Mouse (Mus musculus): ENCODE measurements around the gene Fat2. TPM values are rescaled to one million over a fixed set of nuclear protein-coding genes. Genes with fewer than 3 reads are reported as not detected.

Fat2 gene
- polyA plus RNA-seq, 1 experiment from 2014 or later: 0.18 TPM

- Histone ChIP-seq H3K9ac (replicated peaks) (no peak overlapping the region), H3K27me3 (0 out of 2 replicates have a peak, but pooled peaks cover 4% of the 10 kb centered on the region), H3K4me2 (no peak overlapping the region), H3K4me1 (replicated peaks) (peaks cover 20% of the 10 kb centered on the region), H3K36me3 (no peaks in the 10 kb centered on the region), H3K4me3 (replicated peaks) (no peak overlapping the region), H3K27ac (no peak overlapping the region), H3K9me3 (no peaks in the 10 kb centered on the region)
- 12% methylated on average over 4 of the region's 4 CpGs for WGBS
- ATAC-seq (ENCODE audit: insufficient number of reproducible peaks, insufficient read depth, low FRiP score, low TSS enrichment, low read depth): no peak
These were observed 28.9 kb upstream of the Fat2 start for GRCm38 (mm10) chr11:55365242-55365641.

DNA sequence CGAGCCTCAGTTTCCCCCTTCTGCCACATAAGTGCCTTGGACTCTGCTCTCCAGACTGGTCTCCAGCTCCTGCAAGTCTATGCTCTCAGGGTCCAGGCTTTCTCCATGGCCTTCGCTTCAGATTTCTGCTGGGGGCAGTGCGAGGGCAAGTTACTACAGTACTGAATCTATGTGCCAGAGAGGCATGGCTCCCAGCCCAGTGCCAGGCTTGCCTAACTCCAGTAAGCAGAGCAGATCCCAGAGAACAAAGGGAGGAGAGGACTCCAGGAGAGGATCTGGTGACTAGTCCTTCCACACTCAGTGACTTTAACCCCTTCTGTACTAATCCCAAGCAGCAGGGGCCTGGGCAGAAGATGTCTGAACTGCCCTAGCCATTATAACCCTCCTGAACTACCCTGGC is 28.3 kb upstream of the Fat2 start:
- H3K4me3 ChIP-seq (replicated peaks): no peak overlapping the region
- ATAC-seq (ENCODE audit: insufficient number of reproducible peaks, insufficient read depth, low FRiP score, low TSS enrichment, low read depth): no peak
- H3K4me1 ChIP-seq (replicated peaks): peaks cover 20% of the 10 kb centered on the region
- no peak overlapping the region for H3K27ac ChIP-seq
- WGBS: 89% methylated on average over 3 of the region's 3 CpGs
- H3K9me3 ChIP-seq: no peaks in the 10 kb centered on the region
- H3K4me2 ChIP-seq: no peak overlapping the region
- H3K27me3 ChIP-seq: 0 out of 2 replicates have a peak, but pooled peaks cover 4% of the 10 kb centered on the region
- H3K36me3 ChIP-seq: no peaks in the 10 kb centered on the region
- no peak overlapping the region for H3K9ac ChIP-seq (replicated peaks)

GRCm38 (mm10) chr11:55358094-55358783 is 21.9 kb upstream of the Fat2 start:
- Histone ChIP-seq H3K36me3 (no peaks in the 10 kb centered on the region), H3K9me3 (no peaks in the 10 kb centered on the region), H3K27ac (no peak overlapping the region), H3K4me2 (no peak overlapping the region), H3K4me3 (replicated peaks) (no peak overlapping the region), H3K9ac (replicated peaks) (no peak overlapping the region), H3K27me3 (no peaks in the 10 kb centered on the region), H3K4me1 (replicated peaks) (0 out of 2 replicates have a peak, but pooled peaks cover 3% of the 10 kb centered on the region)
- no peak for ATAC-seq (ENCODE audit: insufficient number of reproducible peaks, insufficient read depth, low FRiP score, low TSS enrichment, low read depth)
- WGBS: 81% methylated on average over 15 of the region's 15 CpGs

- Histone ChIP-seq H3K27me3 (no peaks in the 10 kb centered on the region), H3K36me3 (no peaks in the 10 kb centered on the region), H3K9me3 (no peaks in the 10 kb centered on the region), H3K27ac (no peak overlapping the region), H3K4me3 (replicated peaks) (no peak overlapping the region), H3K4me1 (replicated peaks) (0 out of 2 replicates have a peak, but pooled peaks cover 3% of the 10 kb centered on the region), H3K4me2 (no peak overlapping the region), H3K9ac (replicated peaks) (no peak overlapping the region)
- WGBS: 87% methylated on average over 2 of the region's 2 CpGs
- ATAC-seq (ENCODE audit: insufficient number of reproducible peaks, insufficient read depth, low FRiP score, low TSS enrichment, low read depth): no peak
These were observed 20.5 kb upstream of the Fat2 start for GRCm38 (mm10) chr11:55356846-55357245.

DNA sequence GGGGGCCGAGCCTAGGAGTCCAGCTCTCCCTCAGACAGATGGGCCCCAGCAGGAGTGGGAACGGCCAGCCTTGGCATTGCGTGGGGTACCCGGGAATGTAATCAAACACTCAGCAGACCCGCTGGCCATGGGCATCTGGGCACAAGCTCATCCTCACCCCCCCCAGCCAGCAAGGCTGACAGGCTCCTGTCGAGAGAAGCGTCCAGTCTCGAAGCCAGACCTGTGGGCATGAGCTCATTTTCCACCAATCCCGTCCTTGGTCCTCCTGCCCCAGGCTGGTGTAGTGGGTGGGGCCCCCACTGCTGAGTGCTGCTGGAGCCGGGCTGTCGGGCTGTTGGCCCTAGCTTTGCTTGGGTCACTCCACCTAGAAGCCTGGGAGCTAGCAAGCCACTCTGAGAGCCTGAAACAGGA is 5.6 kb upstream of the Fat2 start:
- 76% methylated on average over 11 of the region's 11 CpGs for WGBS
- no peak overlapping the region for H3K27ac ChIP-seq
- no peak overlapping the region for H3K9ac ChIP-seq (replicated peaks)
- H3K4me2 ChIP-seq: no peak overlapping the region
- no peak for ATAC-seq (ENCODE audit: insufficient number of reproducible peaks, insufficient read depth, low FRiP score, low TSS enrichment, low read depth)
- H3K9me3 ChIP-seq: no peaks in the 10 kb centered on the region
- no peaks in the 10 kb centered on the region for H3K36me3 ChIP-seq
- H3K27me3 ChIP-seq: no peaks in the 10 kb centered on the region; the same call in none of the 2 replicates
- no peak overlapping the region for H3K4me3 ChIP-seq (replicated peaks)
- peaks cover 6% of the 10 kb centered on the region; the same call in 1 of the 2 replicates for H3K4me1 ChIP-seq (replicated peaks)

DNA sequence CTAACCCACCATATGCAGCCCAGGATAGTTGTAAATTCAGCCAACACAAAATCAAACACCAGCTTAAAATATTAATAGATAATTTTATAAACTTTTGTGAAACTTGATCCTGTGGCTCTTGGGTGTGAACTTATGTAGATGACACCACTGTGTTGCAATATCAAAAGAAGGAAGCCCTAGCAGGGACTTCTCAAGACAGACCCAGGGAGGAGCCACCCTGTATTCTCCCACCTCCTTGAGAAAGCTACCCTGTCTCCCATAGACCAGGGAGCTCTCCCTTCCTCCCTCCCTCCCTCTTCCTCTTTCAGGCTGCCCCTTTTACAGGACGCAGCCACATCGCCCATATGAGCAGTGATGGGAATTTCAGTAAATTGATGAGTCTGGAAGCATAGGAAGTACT is 4.4 kb upstream of the Fat2 start:
- H3K4me3 ChIP-seq (replicated peaks): no peak overlapping the region
- H3K36me3 ChIP-seq: no peaks in the 10 kb centered on the region
- no peaks in the 10 kb centered on the region for H3K9me3 ChIP-seq
- no peak for ATAC-seq (ENCODE audit: insufficient number of reproducible peaks, insufficient read depth, low FRiP score, low TSS enrichment, low read depth)
- no peak overlapping the region for H3K9ac ChIP-seq (replicated peaks)
- 66% methylated on average over 2 of the region's 2 CpGs for WGBS
- H3K4me2 ChIP-seq: no peak overlapping the region
- peaks cover 9% of the 10 kb centered on the region; the same call in 1 of the 2 replicates for H3K4me1 ChIP-seq (replicated peaks)
- H3K27me3 ChIP-seq: peaks cover 7% of the 10 kb centered on the region
- no peak overlapping the region for H3K27ac ChIP-seq

DNA sequence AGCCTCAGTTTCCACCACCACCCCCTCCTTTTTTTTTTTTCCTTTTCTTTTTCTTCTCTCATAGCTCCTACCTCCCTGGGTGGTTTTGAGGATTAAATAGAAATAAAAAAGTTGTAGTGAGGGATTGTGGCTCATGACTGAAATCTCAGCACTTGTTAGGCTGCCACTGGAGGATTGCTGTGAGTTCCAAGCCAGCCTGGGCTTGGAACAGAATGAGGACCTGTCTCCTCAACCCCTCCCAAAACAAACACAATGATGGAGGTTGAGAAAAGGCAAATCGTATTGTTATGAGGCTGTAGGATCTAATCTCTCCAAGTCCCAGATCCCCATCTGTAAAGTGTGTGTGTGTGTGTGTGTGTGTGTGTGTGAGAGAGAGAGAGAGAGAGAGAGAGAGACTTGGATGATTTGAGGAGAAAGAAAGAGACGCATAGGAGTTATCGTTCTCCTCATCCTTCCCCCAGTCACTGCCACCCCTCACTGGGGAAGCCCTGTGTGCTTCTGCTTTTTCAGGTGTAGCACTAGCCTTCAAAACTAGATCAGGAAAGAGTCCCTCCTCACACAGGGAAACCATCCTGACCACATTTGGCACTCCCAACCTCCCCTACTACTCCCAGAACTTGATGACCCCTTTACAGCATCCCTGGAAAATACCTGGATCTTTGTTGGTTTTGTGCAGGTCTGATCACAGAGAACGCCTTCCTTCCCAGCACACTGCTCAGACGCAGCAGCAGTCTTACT is 837 bp upstream of the Fat2 start:
- H3K36me3 ChIP-seq: no peaks in the 10 kb centered on the region
- 79% methylated on average over 5 of the region's 5 CpGs for WGBS
- peaks cover 7% of the 10 kb centered on the region for H3K27me3 ChIP-seq
- H3K4me2 ChIP-seq: no peak overlapping the region
- no peaks in the 10 kb centered on the region for H3K9me3 ChIP-seq
- H3K4me1 ChIP-seq (replicated peaks): 0 out of 2 replicates have a peak, but pooled peaks cover 3% of the 10 kb centered on the region
- no peak overlapping the region for H3K4me3 ChIP-seq (replicated peaks)
- no peak for ATAC-seq (ENCODE audit: insufficient number of reproducible peaks, insufficient read depth, low FRiP score, low TSS enrichment, low read depth)
- no peak overlapping the region for H3K27ac ChIP-seq
- no peak overlapping the region for H3K9ac ChIP-seq (replicated peaks)

DNA sequence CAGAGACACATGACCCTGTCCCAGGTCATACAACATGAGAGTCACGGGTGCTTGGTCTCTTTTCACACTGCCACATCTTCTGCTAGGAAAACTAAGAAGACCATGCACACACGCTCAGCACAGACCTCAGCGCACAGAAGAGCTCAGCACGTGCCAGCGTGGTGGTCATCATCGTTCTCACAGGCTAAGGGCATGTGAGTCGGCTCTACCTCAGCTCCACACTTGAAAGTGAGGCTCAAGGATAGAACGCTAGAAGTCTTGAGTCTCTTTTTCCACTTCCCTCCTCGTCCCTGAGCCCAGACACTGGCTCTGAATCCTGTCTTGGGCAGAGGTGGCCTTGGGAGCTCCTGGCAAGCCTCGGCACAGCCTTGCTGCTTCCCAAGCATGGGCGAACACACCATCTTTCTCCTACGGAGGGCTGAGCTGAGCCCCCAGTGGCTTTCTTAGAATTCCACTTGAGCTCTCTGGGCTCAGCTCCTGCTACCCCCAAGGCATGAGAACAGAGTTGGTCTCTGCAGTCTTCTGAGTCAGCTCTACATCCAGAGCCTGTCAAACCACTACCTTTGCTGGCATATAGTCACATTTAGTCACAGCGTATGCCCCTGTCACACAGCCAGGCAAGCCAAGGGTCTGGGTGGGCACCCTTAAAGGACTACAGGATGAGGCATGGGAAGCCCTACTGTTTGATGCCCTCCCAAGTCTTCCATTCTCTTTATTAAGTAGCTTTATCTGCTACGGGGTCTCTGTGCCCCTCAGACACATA is 869 bp downstream of the Fat2 start:
- Histone ChIP-seq H3K27ac (no peak overlapping the region), H3K36me3 (no peaks in the 10 kb centered on the region), H3K4me2 (no peak overlapping the region), H3K4me1 (replicated peaks) (0 out of 2 replicates have a peak, but pooled peaks cover 3% of the 10 kb centered on the region), H3K27me3 (peaks cover 7% of the 10 kb centered on the region), H3K9ac (replicated peaks) (no peak overlapping the region), H3K4me3 (replicated peaks) (no peak overlapping the region), H3K9me3 (no peaks in the 10 kb centered on the region)
- no peak for ATAC-seq (ENCODE audit: insufficient number of reproducible peaks, insufficient read depth, low FRiP score, low TSS enrichment, low read depth)
- WGBS: 89% methylated on average over 14 of the region's 14 CpGs

GRCm38 (mm10) chr11:55334545-55334944 is 1.8 kb downstream of the Fat2 start:
- no peak for ATAC-seq (ENCODE audit: insufficient number of reproducible peaks, insufficient read depth, low FRiP score, low TSS enrichment, low read depth)
- Histone ChIP-seq H3K9ac (replicated peaks) (no peak overlapping the region), H3K27ac (no peak overlapping the region), H3K4me1 (replicated peaks) (0 out of 2 replicates have a peak, but pooled peaks cover 3% of the 10 kb centered on the region), H3K27me3 (peaks cover 7% of the 10 kb centered on the region), H3K9me3 (no peaks in the 10 kb centered on the region), H3K36me3 (no peaks in the 10 kb centered on the region), H3K4me3 (replicated peaks) (no peak overlapping the region), H3K4me2 (no peak overlapping the region)
- 95% methylated on average over 4 of the region's 4 CpGs for WGBS

- H3K9me3 ChIP-seq: no peaks in the 10 kb centered on the region
- no peak overlapping the region for H3K4me2 ChIP-seq
- peaks cover 7% of the 10 kb centered on the region for H3K27me3 ChIP-seq
- no peak overlapping the region for H3K9ac ChIP-seq (replicated peaks)
- H3K27ac ChIP-seq: no peak overlapping the region
- no peak overlapping the region for H3K4me3 ChIP-seq (replicated peaks)
- ATAC-seq (ENCODE audit: insufficient number of reproducible peaks, insufficient read depth, low FRiP score, low TSS enrichment, low read depth): no peak
- 0 out of 2 replicates have a peak, but pooled peaks cover 3% of the 10 kb centered on the region for H3K4me1 ChIP-seq (replicated peaks)
- 84% methylated on average over 6 of the region's 6 CpGs for WGBS
- H3K36me3 ChIP-seq: no peaks in the 10 kb centered on the region
These were observed 2.3 kb downstream of the Fat2 start for GRCm38 (mm10) chr11:55334063-55334462.
